Comparison of ENCODE assay signal across 22 mouse cellular contexts in genomic region chr9:120771896-120772530, GRCm38 (mm10).
DNase-seq lines count a peak whose midpoint lies in the region; ATAC-seq and TF ChIP-seq lines count a peak whose summit lies in the region.
"Had no signal": no experiment of that assay in that cellular context is flagged by ENCODE, and none has a peak within 500 bp of the region (broad histone marks: within the 10 kb centered on the region; RNA-seq: fewer than 3 reads in every experiment).

No protein-coding gene starts in this region.

- H3K9ac ChIP-seq in lung, embryonic 14.5 days, result no peak overlapping the region
- no peak overlapping the region for H3K9ac ChIP-seq in limb, embryonic 12.5 days (replicated peaks)
- H3K9ac ChIP-seq: heart, embryonic 13.5 days; liver, embryonic 13.5 days; neural tube, embryonic 13.5 days had no signal

- ATAC-seq in CD4-positive, CD25-positive, alpha-beta regulatory T cell, adult 4 months, result no peak
- ATAC-seq in lung, embryonic 14.5 days (ENCODE audit: insufficient read depth), result no peak
- ATAC-seq in limb, embryonic 12.5 days (ENCODE audit: insufficient number of reproducible peaks, insufficient read depth, low FRiP score, low TSS enrichment, low read depth), result no peak
- ATAC-seq in activated CD4-positive, CD25-positive, alpha-beta regulatory T cell, adult 4 months, result no peak
- ATAC-seq: forebrain, embryonic 16.5 days; midbrain, embryonic 16.5 days; Patski had no signal

- no peaks in the 10 kb centered on the region for H3K9me3 ChIP-seq in lung, embryonic 14.5 days (ENCODE audit: low read depth, low read length)
- no peaks in the 10 kb centered on the region for H3K9me3 ChIP-seq in limb, embryonic 12.5 days
- H3K9me3 ChIP-seq: heart, embryonic 13.5 days; liver, embryonic 13.5 days; neural tube, embryonic 13.5 days had no signal

- H3K4me3 ChIP-seq in lung, embryonic 14.5 days (ENCODE audit: low read depth, low read length), result no peak overlapping the region
- no peak overlapping the region for H3K4me3 ChIP-seq in brown adipose tissue, adult 24 weeks (ENCODE audit: insufficient read depth, low read depth, low read length)
- no peak overlapping the region for H3K4me3 ChIP-seq in limb, embryonic 12.5 days (replicated peaks)
- H3K4me3 ChIP-seq: heart, embryonic 13.5 days; hindbrain, embryonic 10.5 days; liver, embryonic 13.5 days; neural tube, embryonic 13.5 days had no signal

- TF ChIP-seq CTCF in lung, embryonic 14.5 days (IDR thresholded peaks at IDR 0.05; ENCODE audit: low read depth), result no peak

- no peaks in the 10 kb centered on the region for H3K36me3 ChIP-seq in lung, embryonic 14.5 days (ENCODE audit: insufficient read depth)
- no peaks in the 10 kb centered on the region for H3K36me3 ChIP-seq in limb, embryonic 12.5 days
- H3K36me3 ChIP-seq: heart, embryonic 13.5 days; hindbrain, embryonic 10.5 days; liver, embryonic 13.5 days; neural tube, embryonic 13.5 days had no signal

- peaks cover 22% of the 10 kb centered on the region for H3K4me1 ChIP-seq in lung, embryonic 14.5 days (ENCODE audit: insufficient read depth)
- H3K4me1 ChIP-seq in brown adipose tissue, adult 24 weeks (ENCODE audit: control insufficient read depth, insufficient read depth, insufficient read length, low read length), result peaks cover 15% of the 10 kb centered on the region; the same call in 1 of the 2 replicates
- peaks cover 50% of the 10 kb centered on the region for H3K4me1 ChIP-seq in limb, embryonic 12.5 days (replicated peaks)

- peak overlapping the region; percentile 52 for H3K27ac ChIP-seq in lung, embryonic 14.5 days (ENCODE audit: low read depth)
- peak overlapping the region; percentile 77 for H3K27ac ChIP-seq in brown adipose tissue, adult 24 weeks (replicated peaks; ENCODE audit: low read depth, low read length)
- 0 out of 2 replicates have a peak overlapping the region, but pooled peaks have one; percentile 90 for H3K27ac ChIP-seq in limb, embryonic 12.5 days
- H3K27ac ChIP-seq: heart, embryonic 13.5 days; hindbrain, embryonic 10.5 days; liver, embryonic 13.5 days; neural tube, embryonic 13.5 days had no signal

- WGBS in lung, embryonic 14.5 days, result 38% methylated on average over 4 of the region's 4 CpGs
- 43% methylated on average over 4 of the region's 4 CpGs for WGBS in limb, embryonic 12.5 days

- DNase-seq in CD4-positive, CD25-positive, alpha-beta regulatory T cell, adult 2 months (ENCODE audit: low read depth, low spot score), result peak; percentile 20
- peak; percentile 63 for DNase-seq in lung, embryonic 14.5 days
- no peak for DNase-seq in lung, postnatal 4 days
- DNase-seq in natural killer cell, adult 2 months (ENCODE audit: low spot score in 2 of 2), result no peak
- DNase-seq: cerebellum, adult 11-12 months; gastrocnemius, postnatal 10 days; kidney, adult 18-20 months; kidney, postnatal 14 days; layer of hippocampus, postnatal 36 days; left cerebral cortex, postnatal 4 days; liver, embryonic 13.5 days; thymus, postnatal 14 days had no signal

- no peak overlapping the region for H3K4me2 ChIP-seq in lung, embryonic 14.5 days
- no peak overlapping the region for H3K4me2 ChIP-seq in limb, embryonic 12.5 days
- H3K4me2 ChIP-seq: heart, embryonic 13.5 days; liver, embryonic 13.5 days; neural tube, embryonic 13.5 days had no signal

- no peaks in the 10 kb centered on the region for H3K27me3 ChIP-seq in lung, embryonic 14.5 days (ENCODE audit: insufficient read depth, low read length)
- H3K27me3 ChIP-seq in limb, embryonic 12.5 days, result no peaks in the 10 kb centered on the region
- H3K27me3 ChIP-seq: heart, embryonic 13.5 days; liver, embryonic 13.5 days; neural tube, embryonic 13.5 days; Patski had no signal

Comparison
In these comparisons a context has a peak if more than half of its experiments do, and no peak if none do; other contexts are left out.
1. DNase-seq: peak in CD4-positive, CD25-positive, alpha-beta regulatory T cell, adult 2 months (single experiment) and lung, embryonic 14.5 days (single experiment); none in lung, postnatal 4 days (0 of 2) and natural killer cell, adult 2 months (0 of 2).
2. Peak in every context shown above with its lines, with median percentiles within 50 percentile points of each other: H3K27ac ChIP-seq.